Mouse (Mus musculus): ENCODE results near the gene Gjb6. TPM values are rescaled to one million over a fixed set of nuclear protein-coding genes. Genes with fewer than 3 reads are reported as not detected.

Gjb6 gene
- polyA plus RNA-seq (2012; fragmentation: generic; extraction: Trizol) = not detected
- long read RNA-seq, experiment 1 = 0 reads
- long read RNA-seq, experiment 2 = 0 reads

- H3K36me3 ChIP-seq (ENCODE audit: control insufficient read depth, insufficient read depth) = no peaks in the 10 kb centered on the region
- peaks cover 43% of the 10 kb centered on the region for H3K27me3 ChIP-seq (ENCODE audit: control insufficient read depth, insufficient read depth, insufficient read length)
- H3K4me3 ChIP-seq (ENCODE audit: insufficient read depth, poor library complexity, severe bottlenecking) = no peak within 1 kb of the TSS
- no peaks in the 10 kb centered on the region for H3K79me3 ChIP-seq (ENCODE audit: low read depth)
- TF ChIP-seq MAX (IDR thresholded peaks at IDR 0.05) = no peak
- no peak for TF ChIP-seq FOSL1 (IDR thresholded peaks at IDR 0.05; ENCODE audit: insufficient read depth, low read length, poor library complexity, severe bottlenecking)
- TF ChIP-seq MYOG (IDR thresholded peaks at IDR 0.05; ENCODE audit: control insufficient read depth, extremely low read depth, insufficient read length) = no peak
- TF ChIP-seq CTCF (IDR thresholded peaks at IDR 0.05; ENCODE audit: control insufficient read depth, insufficient read depth, insufficient read length) = no peak
- no peak for TF ChIP-seq CEBPB (IDR thresholded peaks at IDR 0.05; ENCODE audit: low read depth)
- no peak for TF ChIP-seq MYOD1 (IDR thresholded peaks at IDR 0.05; ENCODE audit: control insufficient read depth, insufficient read length, low read depth)
- no peak for TF ChIP-seq USF1 (IDR thresholded peaks at IDR 0.05; ENCODE audit: low read depth)
- H3K79me2 ChIP-seq (ENCODE audit: control insufficient read depth, insufficient read depth) = no peaks in the 10 kb centered on the region
- H3ac ChIP-seq (ENCODE audit: control insufficient read depth, insufficient read length, low read depth) = no peak within 1 kb of the TSS
Observed at GRCm38 (mm10) chr14:57133161-57133661, at the start of gene Gjb6. Gjb6 (minus strand) TSS chr14:57133611.

DNA sequence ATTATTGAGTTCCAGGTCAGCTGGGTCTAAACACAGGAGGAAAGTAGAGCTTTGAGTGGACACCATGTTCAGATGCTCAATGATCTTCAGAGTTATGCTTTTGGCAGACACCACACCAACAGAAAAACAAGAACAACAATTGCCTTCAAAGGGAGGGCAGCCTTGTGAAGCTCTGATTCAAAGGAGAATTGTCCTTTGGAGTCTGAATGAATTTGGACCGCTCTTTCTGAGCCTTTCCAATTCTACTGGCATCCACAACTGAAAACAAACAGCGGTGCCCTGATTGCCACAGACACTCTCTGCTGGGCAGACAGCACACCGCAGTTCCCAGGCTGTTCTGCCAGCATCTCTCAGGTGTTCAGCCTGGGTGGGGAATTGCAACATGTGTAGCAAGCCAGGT, 32.1 kb upstream of the Gjb6 start:
- no peaks in the 10 kb centered on the region for H3K79me2 ChIP-seq (ENCODE audit: control insufficient read depth, insufficient read depth)
- no peaks in the 10 kb centered on the region for H3K36me3 ChIP-seq (ENCODE audit: control insufficient read depth, insufficient read depth)
- no peak overlapping the region for H3ac ChIP-seq (ENCODE audit: control insufficient read depth, insufficient read length, low read depth)
- TF ChIP-seq USF1 (IDR thresholded peaks at IDR 0.05; ENCODE audit: low read depth) (no peak), MAX (IDR thresholded peaks at IDR 0.05) (no peak), MYOD1 (IDR thresholded peaks at IDR 0.05; ENCODE audit: control insufficient read depth, insufficient read length, low read depth) (no peak), CEBPB (IDR thresholded peaks at IDR 0.05; ENCODE audit: low read depth) (no peak)
- H3K79me3 ChIP-seq (ENCODE audit: low read depth) = no peaks in the 10 kb centered on the region
- H3K27me3 ChIP-seq (ENCODE audit: control insufficient read depth, insufficient read depth, insufficient read length) = peaks cover 12% of the 10 kb centered on the region
- no peak overlapping the region for H3K4me3 ChIP-seq (ENCODE audit: insufficient read depth, poor library complexity, severe bottlenecking)

DNA sequence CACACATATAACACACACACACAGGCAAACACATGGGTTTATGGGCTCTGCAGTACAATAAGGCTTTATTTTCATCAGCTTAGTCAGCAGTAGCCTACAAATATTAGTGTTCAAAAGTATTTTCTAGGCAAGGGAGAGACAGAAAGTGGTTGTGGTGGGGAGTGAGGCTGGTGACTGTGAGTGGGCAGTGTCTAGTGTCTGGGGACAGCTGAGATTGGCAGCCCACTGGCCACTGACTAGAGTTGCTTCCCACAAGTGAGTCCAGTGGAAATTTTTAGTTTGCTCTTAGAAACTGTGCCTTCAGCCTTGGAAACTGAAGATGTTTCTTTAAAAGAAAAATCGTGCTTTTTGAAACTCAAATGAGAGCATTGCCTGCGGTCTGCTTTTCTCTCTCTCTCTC, 28.4 kb upstream of the Gjb6 start:
- no peaks in the 10 kb centered on the region for H3K79me2 ChIP-seq (ENCODE audit: control insufficient read depth, insufficient read depth)
- TF ChIP-seq MYOG (IDR thresholded peaks at IDR 0.05; ENCODE audit: control insufficient read depth, extremely low read depth, insufficient read length) (no peak), CEBPB (IDR thresholded peaks at IDR 0.05; ENCODE audit: low read depth) (no peak), CTCF (IDR thresholded peaks at IDR 0.05; ENCODE audit: control insufficient read depth, insufficient read depth, insufficient read length) (no peak), FOSL1 (IDR thresholded peaks at IDR 0.05; ENCODE audit: insufficient read depth, low read length, poor library complexity, severe bottlenecking) (no peak), MAX (IDR thresholded peaks at IDR 0.05) (no peak), MYOD1 (IDR thresholded peaks at IDR 0.05; ENCODE audit: control insufficient read depth, insufficient read length, low read depth) (no peak), USF1 (IDR thresholded peaks at IDR 0.05; ENCODE audit: low read depth) (no peak)
- H3K79me3 ChIP-seq (ENCODE audit: low read depth) = no peaks in the 10 kb centered on the region

DNA sequence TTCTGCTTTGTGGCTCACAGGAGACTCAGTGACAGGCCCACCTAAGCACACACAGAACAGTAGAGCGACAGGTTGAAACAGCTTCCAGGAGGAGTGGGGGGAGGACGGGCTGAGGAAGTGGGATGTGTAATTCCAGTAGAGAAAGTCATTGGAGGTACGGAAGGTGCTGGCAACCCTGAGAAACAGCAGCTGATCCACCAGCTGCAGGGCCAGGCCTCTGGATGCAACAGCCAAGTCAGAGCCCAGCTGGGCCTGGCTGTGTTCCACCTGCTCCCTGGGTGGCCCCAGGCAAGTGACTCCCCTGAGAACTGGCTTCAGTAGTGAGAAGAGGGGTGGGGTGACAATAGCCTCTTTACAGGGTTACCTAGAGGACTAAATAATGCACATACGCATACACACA, 27.8 kb upstream of the Gjb6 start:
- H3K36me3 ChIP-seq (ENCODE audit: control insufficient read depth, insufficient read depth) = no peaks in the 10 kb centered on the region
- no peaks in the 10 kb centered on the region for H3K79me2 ChIP-seq (ENCODE audit: control insufficient read depth, insufficient read depth)
- no peak overlapping the region for H3K4me3 ChIP-seq (ENCODE audit: insufficient read depth, poor library complexity, severe bottlenecking)
- H3K27me3 ChIP-seq (ENCODE audit: control insufficient read depth, insufficient read depth, insufficient read length) = peaks cover 8% of the 10 kb centered on the region
- no peak for TF ChIP-seq FOSL1 (IDR thresholded peaks at IDR 0.05; ENCODE audit: insufficient read depth, low read length, poor library complexity, severe bottlenecking)
- no peak for TF ChIP-seq MAX (IDR thresholded peaks at IDR 0.05)
- no peak for TF ChIP-seq MYOG (IDR thresholded peaks at IDR 0.05; ENCODE audit: control insufficient read depth, extremely low read depth, insufficient read length)
- TF ChIP-seq CTCF (IDR thresholded peaks at IDR 0.05; ENCODE audit: control insufficient read depth, insufficient read depth, insufficient read length) = no peak
- H3ac ChIP-seq (ENCODE audit: control insufficient read depth, insufficient read length, low read depth) = no peak overlapping the region
- H3K79me3 ChIP-seq (ENCODE audit: low read depth) = no peaks in the 10 kb centered on the region

More for the DNA sequence above, 28.4 kb upstream of the Gjb6 start:
- Histone ChIP-seq H3ac (ENCODE audit: control insufficient read depth, insufficient read length, low read depth) (no peak overlapping the region), H3K4me3 (ENCODE audit: insufficient read depth, poor library complexity, severe bottlenecking) (no peak overlapping the region), H3K27me3 (ENCODE audit: control insufficient read depth, insufficient read depth, insufficient read length) (peaks cover 8% of the 10 kb centered on the region), H3K36me3 (ENCODE audit: control insufficient read depth, insufficient read depth) (no peaks in the 10 kb centered on the region)

DNA sequence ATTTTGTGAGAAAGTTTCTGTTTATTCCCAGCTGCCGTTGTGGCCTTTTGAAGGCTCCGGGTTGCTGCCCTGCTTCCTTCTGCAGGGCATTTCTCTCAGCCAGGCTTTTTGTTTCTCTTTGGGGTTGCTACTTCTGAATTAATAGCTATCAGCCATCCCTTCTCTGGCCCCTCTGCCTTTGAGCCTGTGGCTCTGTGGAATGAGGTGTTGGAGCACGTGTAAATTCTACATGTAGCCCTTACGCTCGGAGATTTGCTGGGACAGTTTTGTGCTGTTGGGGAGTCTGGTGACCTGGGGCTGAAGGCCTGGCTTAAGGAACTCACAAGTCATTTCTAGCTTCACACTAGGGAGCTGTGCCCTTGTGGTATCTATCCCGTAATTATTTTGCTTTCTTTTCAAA, 21.5 kb upstream of the Gjb6 start:
- no peaks in the 10 kb centered on the region for H3K36me3 ChIP-seq (ENCODE audit: control insufficient read depth, insufficient read depth)
- TF ChIP-seq CEBPB (IDR thresholded peaks at IDR 0.05; ENCODE audit: low read depth) = no peak
- TF ChIP-seq MAX (IDR thresholded peaks at IDR 0.05) = no peak
- no peak for TF ChIP-seq FOSL1 (IDR thresholded peaks at IDR 0.05; ENCODE audit: insufficient read depth, low read length, poor library complexity, severe bottlenecking)
- no peak for TF ChIP-seq USF1 (IDR thresholded peaks at IDR 0.05; ENCODE audit: low read depth)
- TF ChIP-seq CTCF (IDR thresholded peaks at IDR 0.05; ENCODE audit: control insufficient read depth, insufficient read depth, insufficient read length) = no peak
- no peak for TF ChIP-seq MYOD1 (IDR thresholded peaks at IDR 0.05; ENCODE audit: control insufficient read depth, insufficient read length, low read depth)
- TF ChIP-seq MYOG (IDR thresholded peaks at IDR 0.05; ENCODE audit: control insufficient read depth, extremely low read depth, insufficient read length) = no peak
- peaks cover 5% of the 10 kb centered on the region for H3K27me3 ChIP-seq (ENCODE audit: control insufficient read depth, insufficient read depth, insufficient read length)
- H3ac ChIP-seq (ENCODE audit: control insufficient read depth, insufficient read length, low read depth) = no peak overlapping the region
- H3K79me2 ChIP-seq (ENCODE audit: control insufficient read depth, insufficient read depth) = no peaks in the 10 kb centered on the region
- no peak overlapping the region for H3K4me3 ChIP-seq (ENCODE audit: insufficient read depth, poor library complexity, severe bottlenecking)
- no peaks in the 10 kb centered on the region for H3K79me3 ChIP-seq (ENCODE audit: low read depth)

DNA sequence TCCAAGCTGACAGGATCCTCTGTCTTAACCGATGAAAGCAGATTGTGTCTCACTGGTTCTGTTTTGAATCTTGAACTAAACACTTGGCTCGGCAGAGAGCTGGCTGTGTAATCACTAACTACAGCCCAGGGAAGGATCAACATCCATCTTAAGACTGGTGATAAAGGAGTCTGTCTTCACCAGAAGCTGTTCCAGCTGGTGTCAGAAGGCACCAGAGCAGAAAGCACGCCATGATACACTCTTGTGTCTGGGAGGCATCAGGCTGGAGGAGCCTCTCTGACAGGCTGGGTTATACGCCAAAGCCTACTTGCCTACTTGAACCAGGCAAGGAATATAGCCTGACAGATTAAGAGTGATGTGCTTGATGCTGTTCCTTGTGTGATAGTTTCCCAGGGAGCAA, 12.3 kb upstream of the Gjb6 start:
- peaks cover 3% of the 10 kb centered on the region for H3K27me3 ChIP-seq (ENCODE audit: control insufficient read depth, insufficient read depth, insufficient read length)
- no peak overlapping the region for H3ac ChIP-seq (ENCODE audit: control insufficient read depth, insufficient read length, low read depth)
- no peaks in the 10 kb centered on the region for H3K79me2 ChIP-seq (ENCODE audit: control insufficient read depth, insufficient read depth)
- no peaks in the 10 kb centered on the region for H3K36me3 ChIP-seq (ENCODE audit: control insufficient read depth, insufficient read depth)
- no peak for TF ChIP-seq CTCF (IDR thresholded peaks at IDR 0.05; ENCODE audit: control insufficient read depth, insufficient read depth, insufficient read length)
- no peak for TF ChIP-seq MYOD1 (IDR thresholded peaks at IDR 0.05; ENCODE audit: control insufficient read depth, insufficient read length, low read depth)
- TF ChIP-seq MYOG (IDR thresholded peaks at IDR 0.05; ENCODE audit: control insufficient read depth, extremely low read depth, insufficient read length) = no peak
- no peak for TF ChIP-seq USF1 (IDR thresholded peaks at IDR 0.05; ENCODE audit: low read depth)
- TF ChIP-seq MAX (IDR thresholded peaks at IDR 0.05) = no peak
- no peak for TF ChIP-seq FOSL1 (IDR thresholded peaks at IDR 0.05; ENCODE audit: insufficient read depth, low read length, poor library complexity, severe bottlenecking)
- TF ChIP-seq CEBPB (IDR thresholded peaks at IDR 0.05; ENCODE audit: low read depth) = no peak
- no peaks in the 10 kb centered on the region for H3K79me3 ChIP-seq (ENCODE audit: low read depth)
- no peak overlapping the region for H3K4me3 ChIP-seq (ENCODE audit: insufficient read depth, poor library complexity, severe bottlenecking)
